Mouse (Mus musculus): ENCODE data around the gene Spag17. TPM values are rescaled to one million over a fixed set of nuclear protein-coding genes. Genes with fewer than 3 reads are reported as not detected.

Spag17 gene
- polyA plus RNA-seq, 1 experiment from 2014 or later: 0.13 TPM

GRCm38 (mm10) chr3:99970766-99971165, 85.6 kb downstream of the Spag17 start:
- Histone ChIP-seq H3K36me3 (ENCODE audit: control insufficient read depth, insufficient read depth) (no peaks in the 10 kb centered on the region), H3K27me3 (replicated peaks; ENCODE audit: control insufficient read depth, insufficient read depth, low read length) (no peaks in the 10 kb centered on the region), H3K4me2 (replicated peaks; ENCODE audit: low read depth) (no peak overlapping the region), H3K9me3 (ENCODE audit: control insufficient read depth) (no peaks in the 10 kb centered on the region), H3K27ac (ENCODE audit: low read depth, low read length) (no peak overlapping the region), H3K4me1 (replicated peaks; ENCODE audit: control insufficient read depth, insufficient read depth, low read length) (no peaks in the 10 kb centered on the region), H3K9ac (ENCODE audit: low read depth, low read length) (no peak overlapping the region), H3K4me3 (ENCODE audit: low read depth, low read length) (no peak overlapping the region)
- WGBS: 52% methylated on average over 5 of the region's 5 CpGs
- no peak for ATAC-seq
- no peak for TF ChIP-seq CTCF (IDR thresholded peaks at IDR 0.05; ENCODE audit: low read depth)

GRCm38 (mm10) chr3:99981046-99981445, 95.8 kb downstream of the Spag17 start:
- Histone ChIP-seq H3K9ac (ENCODE audit: low read depth, low read length) (no peak overlapping the region), H3K9me3 (ENCODE audit: control insufficient read depth) (no peaks in the 10 kb centered on the region), H3K36me3 (ENCODE audit: control insufficient read depth, insufficient read depth) (no peaks in the 10 kb centered on the region), H3K27ac (ENCODE audit: low read depth, low read length) (no peak overlapping the region), H3K4me2 (replicated peaks; ENCODE audit: low read depth) (no peak overlapping the region), H3K4me1 (replicated peaks; ENCODE audit: control insufficient read depth, insufficient read depth, low read length) (no peaks in the 10 kb centered on the region), H3K27me3 (replicated peaks; ENCODE audit: control insufficient read depth, insufficient read depth, low read length) (no peaks in the 10 kb centered on the region), H3K4me3 (ENCODE audit: low read depth, low read length) (no peak overlapping the region)
- WGBS: 66% methylated on average over 7 of the region's 7 CpGs
- ATAC-seq: no peak
- no peak for TF ChIP-seq CTCF (IDR thresholded peaks at IDR 0.05; ENCODE audit: low read depth)

GRCm38 (mm10) chr3:100004676-100005075, 119.5 kb downstream of the Spag17 start:
- no peaks in the 10 kb centered on the region for H3K4me1 ChIP-seq (replicated peaks; ENCODE audit: control insufficient read depth, insufficient read depth, low read length)
- H3K9me3 ChIP-seq (ENCODE audit: control insufficient read depth): no peaks in the 10 kb centered on the region
- no peaks in the 10 kb centered on the region for H3K36me3 ChIP-seq (ENCODE audit: control insufficient read depth, insufficient read depth)
- no peak for TF ChIP-seq CTCF (IDR thresholded peaks at IDR 0.05; ENCODE audit: low read depth)
- no peak overlapping the region for H3K4me3 ChIP-seq (ENCODE audit: low read depth, low read length)
- H3K4me2 ChIP-seq (replicated peaks; ENCODE audit: low read depth): no peak overlapping the region
- WGBS: 86% methylated on average over 1 of the region's 1 CpGs
- no peaks in the 10 kb centered on the region for H3K27me3 ChIP-seq (replicated peaks; ENCODE audit: control insufficient read depth, insufficient read depth, low read length)
- no peak for ATAC-seq
- H3K27ac ChIP-seq (ENCODE audit: low read depth, low read length): no peak overlapping the region
- H3K9ac ChIP-seq (ENCODE audit: low read depth, low read length): no peak overlapping the region

- TF ChIP-seq CTCF (IDR thresholded peaks at IDR 0.05; ENCODE audit: low read depth): no peak
- no peak for ATAC-seq
These were observed 124.6 kb downstream of the Spag17 start for GRCm38 (mm10) chr3:100009807-100010206.

GRCm38 (mm10) chr3:100014110-100014509, 128.9 kb downstream of the Spag17 start:
- Histone ChIP-seq H3K36me3 (ENCODE audit: control insufficient read depth, insufficient read depth) (no peaks in the 10 kb centered on the region), H3K27me3 (replicated peaks; ENCODE audit: control insufficient read depth, insufficient read depth, low read length) (no peaks in the 10 kb centered on the region), H3K27ac (ENCODE audit: low read depth, low read length) (no peak overlapping the region), H3K9ac (ENCODE audit: low read depth, low read length) (no peak overlapping the region), H3K9me3 (ENCODE audit: control insufficient read depth) (no peaks in the 10 kb centered on the region), H3K4me2 (replicated peaks; ENCODE audit: low read depth) (no peak overlapping the region), H3K4me1 (replicated peaks; ENCODE audit: control insufficient read depth, insufficient read depth, low read length) (no peaks in the 10 kb centered on the region), H3K4me3 (ENCODE audit: low read depth, low read length) (no peak overlapping the region)
- 83% methylated on average over 1 of the region's 1 CpGs for WGBS
- TF ChIP-seq CTCF (IDR thresholded peaks at IDR 0.05; ENCODE audit: low read depth): no peak
- ATAC-seq: no peak

More at GRCm38 (mm10) chr3:100009807-100010206, 124.6 kb downstream of the Spag17 start:
- Histone ChIP-seq H3K9me3 (ENCODE audit: control insufficient read depth) (no peaks in the 10 kb centered on the region), H3K27ac (ENCODE audit: low read depth, low read length) (no peak overlapping the region), H3K36me3 (ENCODE audit: control insufficient read depth, insufficient read depth) (no peaks in the 10 kb centered on the region), H3K9ac (ENCODE audit: low read depth, low read length) (no peak overlapping the region), H3K4me2 (replicated peaks; ENCODE audit: low read depth) (no peak overlapping the region), H3K4me1 (replicated peaks; ENCODE audit: control insufficient read depth, insufficient read depth, low read length) (no peaks in the 10 kb centered on the region), H3K4me3 (ENCODE audit: low read depth, low read length) (no peak overlapping the region), H3K27me3 (replicated peaks; ENCODE audit: control insufficient read depth, insufficient read depth, low read length) (no peaks in the 10 kb centered on the region)

GRCm38 (mm10) chr3:100031291-100031690, 146.1 kb downstream of the Spag17 start:
- no peak overlapping the region for H3K4me3 ChIP-seq (ENCODE audit: low read depth, low read length)
- H3K4me2 ChIP-seq (replicated peaks; ENCODE audit: low read depth): no peak overlapping the region
- H3K36me3 ChIP-seq (ENCODE audit: control insufficient read depth, insufficient read depth): no peaks in the 10 kb centered on the region
- H3K4me1 ChIP-seq (replicated peaks; ENCODE audit: control insufficient read depth, insufficient read depth, low read length): no peaks in the 10 kb centered on the region
- WGBS: 43% methylated on average over 4 of the region's 4 CpGs
- no peak overlapping the region for H3K27ac ChIP-seq (ENCODE audit: low read depth, low read length)
- ATAC-seq: no peak
- no peaks in the 10 kb centered on the region for H3K9me3 ChIP-seq (ENCODE audit: control insufficient read depth)
- H3K9ac ChIP-seq (ENCODE audit: low read depth, low read length): no peak overlapping the region
- peak; percentile 46 for TF ChIP-seq CTCF (IDR thresholded peaks at IDR 0.05; ENCODE audit: low read depth)
- H3K27me3 ChIP-seq (replicated peaks; ENCODE audit: control insufficient read depth, insufficient read depth, low read length): no peaks in the 10 kb centered on the region

- TF ChIP-seq CTCF (IDR thresholded peaks at IDR 0.05; ENCODE audit: low read depth): no peak
- H3K27ac ChIP-seq (ENCODE audit: low read depth, low read length): no peak overlapping the region
- H3K27me3 ChIP-seq (replicated peaks; ENCODE audit: control insufficient read depth, insufficient read depth, low read length): no peaks in the 10 kb centered on the region
- H3K4me1 ChIP-seq (replicated peaks; ENCODE audit: control insufficient read depth, insufficient read depth, low read length): no peaks in the 10 kb centered on the region
- H3K36me3 ChIP-seq (ENCODE audit: control insufficient read depth, insufficient read depth): no peaks in the 10 kb centered on the region
- H3K9ac ChIP-seq (ENCODE audit: low read depth, low read length): no peak overlapping the region
- H3K4me2 ChIP-seq (replicated peaks; ENCODE audit: low read depth): no peak overlapping the region
- ATAC-seq: no peak
- H3K9me3 ChIP-seq (ENCODE audit: control insufficient read depth): no peaks in the 10 kb centered on the region
- 70% methylated on average over 1 of the region's 1 CpGs for WGBS
- H3K4me3 ChIP-seq (ENCODE audit: low read depth, low read length): no peak overlapping the region
These were observed 147.8 kb downstream of the Spag17 start for GRCm38 (mm10) chr3:100032969-100033368.
